Mouse (Mus musculus) lung, postnatal 0 days (tissue): ENCODE results near the gene Cntn6. TPM values are rescaled to one million over a fixed set of nuclear protein-coding genes. Genes with fewer than 3 reads are reported as not detected.
A peak's percentile ranks its signal among the peaks of the same experiment; 100 is the strongest.

Source experiments
- ATAC-seq: fragments of 200-750 bp; cut with Nextera tagmentation; 2 replicates; pipeline ENCODE4 v1.8.0; 2017; ENCODE audit warnings: moderate library complexity
- DNase-seq: peaks from one replicate; pipeline ENCODE4 v3.0.0-alpha.2; 2016; ENCODE audit warnings: low spot score
- H3K27ac ChIP-seq: fragments of 300-500 bp; sonication (generic); 2 replicates; pipeline ENCODE4 v1.5.1; 2014; ENCODE audit warnings: antibody characterized with exemption, mild to moderate bottlenecking, low read length, mixed read lengths
- H3K27me3 ChIP-seq: fragments of 300-500 bp; sonication (generic); replicated peaks from 2 replicates; pipeline ENCODE4 v1.6.1; 2014; ENCODE audit warnings: low read length, mixed read lengths; ENCODE audit not compliant: insufficient read depth
- H3K36me3 ChIP-seq: fragments of 300-500 bp; sonication (generic); 2 replicates; pipeline ENCODE4 v1.6.1; 2014; ENCODE audit warnings: low read length, mixed read lengths; ENCODE audit not compliant: insufficient read depth
- H3K4me1 ChIP-seq: fragments of 300-500 bp; sonication (generic); 2 replicates; pipeline ENCODE4 v1.6.1; 2014; ENCODE audit warnings: antibody characterized with exemption, low read depth, low read length, mixed read lengths; ENCODE audit not compliant: insufficient read depth
- H3K4me2 ChIP-seq: fragments of 300-500 bp; sonication (generic); replicated peaks from 2 replicates; pipeline ENCODE4 v1.6.1; 2014; ENCODE audit warnings: low read depth, mild to moderate bottlenecking, low read length, moderate library complexity, mixed read lengths
- H3K4me3 ChIP-seq: fragments of 300-500 bp; sonication (generic); 2 replicates; pipeline ENCODE4 v1.5.1; 2014; ENCODE audit warnings: low read depth, low read length
- H3K9ac ChIP-seq: fragments of 300-500 bp; sonication (generic); replicated peaks from 2 replicates; pipeline ENCODE4 v1.6.1; 2014; ENCODE audit warnings: low read depth, mild to moderate bottlenecking
- H3K9me3 ChIP-seq: fragments of 300-500 bp; sonication (generic); 2 replicates; pipeline ENCODE4 v1.6.1; 2016; ENCODE audit warnings: low read length, mixed read lengths
- CTCF ChIP-seq: IDR thresholded peaks from 2 replicates; pipeline ENCODE4 v1.5.1; 2016; ENCODE audit warnings: antibody characterized with exemption, mild to moderate bottlenecking
- EP300 ChIP-seq: IDR thresholded peaks from 2 replicates; pipeline ENCODE4 v1.6.1; 2016; ENCODE audit warnings: antibody characterized with exemption, mild to moderate bottlenecking, control low read depth
- WGBS: fragments of 180-500 bp; shearing (Covaris S2); extraction: QIAGEN DNeasy Blood & Tissue Kit; methylation state at CpG from one replicate; pipeline ENCODE4 v1.1.7; 2014; 5-methylcytosine and 5-hydroxymethylcytosine counted together
- polyA plus RNA-seq: library from polyadenylated mRNA; unstranded; fragments of >200 nt; fragmentation: Nextera tagmentation; extraction: Ambion mirVana; gene quantifications from 2 replicates; pipeline ENCODE4 v1.2.1, GENCODE M21; 2015

The Cntn6 gene
- 0.07 and 0.10 TPM in 2 replicates for polyA plus RNA-seq

DNA sequence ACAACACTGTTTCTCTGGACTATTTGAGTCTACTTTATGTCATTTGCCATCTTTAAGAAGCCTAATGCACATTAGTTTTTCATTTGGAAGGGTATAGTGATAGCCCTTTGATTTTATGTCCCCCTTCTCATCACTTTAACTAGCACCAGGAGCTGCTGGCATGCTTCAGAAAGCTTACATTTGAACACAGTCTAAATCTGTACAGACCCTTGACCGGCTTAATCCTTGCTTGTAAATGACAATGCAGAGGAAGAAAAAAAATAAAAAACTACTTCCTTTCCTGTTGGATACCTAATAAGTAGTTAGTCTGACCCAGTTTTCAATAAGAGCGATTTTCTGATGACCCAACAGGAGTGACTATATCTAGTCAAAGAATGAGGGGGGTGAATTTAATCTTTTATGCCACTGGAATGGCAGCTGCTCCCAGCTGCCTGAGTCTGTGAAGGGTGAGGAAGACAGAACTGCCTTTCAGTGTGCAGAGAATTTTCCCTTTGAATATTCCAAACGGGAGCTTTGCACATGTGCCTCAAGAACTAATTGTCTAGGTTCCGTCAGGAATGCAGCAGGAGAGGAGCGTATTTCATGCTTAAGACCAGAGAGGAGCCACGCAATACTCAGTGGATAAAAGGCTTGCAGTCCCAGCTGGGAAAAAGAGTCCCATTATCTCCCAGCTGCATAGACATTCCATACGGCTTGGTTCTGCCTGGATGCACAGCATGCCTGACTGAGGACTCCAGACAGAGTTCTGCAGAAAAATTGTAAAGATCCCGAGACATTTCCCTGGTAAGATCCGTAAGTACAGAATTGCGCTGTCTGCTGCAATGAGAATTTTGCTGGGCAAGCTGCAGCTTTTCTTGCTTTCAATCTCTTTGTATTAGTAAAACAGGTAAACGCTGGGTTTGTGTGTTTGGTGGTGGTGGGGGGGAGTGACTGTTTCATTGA lies at the start of gene Cntn6:
Gene Cntn6, plus strand, starts transcription at position 301 of the 942 bp plus-strand sequence.
- Histone ChIP-seq H3K4me3 (no peak within 1 kb of the TSS), H3K36me3 (no peaks in the 10 kb centered on the region), H3K27ac (no peak within 1 kb of the TSS), H3K27me3 (no peaks in the 10 kb centered on the region), H3K4me1 (no peaks in the 10 kb centered on the region), H3K4me2 (no peak within 1 kb of the TSS), H3K9me3 (no peaks in the 10 kb centered on the region), H3K9ac (no peak within 1 kb of the TSS)
- no peak for DNase-seq
- no peak for ATAC-seq
- TF ChIP-seq EP300 (no peak), CTCF (no peak)
- 71% methylated on average over 11 of the region's 11 CpGs for WGBS

DNA sequence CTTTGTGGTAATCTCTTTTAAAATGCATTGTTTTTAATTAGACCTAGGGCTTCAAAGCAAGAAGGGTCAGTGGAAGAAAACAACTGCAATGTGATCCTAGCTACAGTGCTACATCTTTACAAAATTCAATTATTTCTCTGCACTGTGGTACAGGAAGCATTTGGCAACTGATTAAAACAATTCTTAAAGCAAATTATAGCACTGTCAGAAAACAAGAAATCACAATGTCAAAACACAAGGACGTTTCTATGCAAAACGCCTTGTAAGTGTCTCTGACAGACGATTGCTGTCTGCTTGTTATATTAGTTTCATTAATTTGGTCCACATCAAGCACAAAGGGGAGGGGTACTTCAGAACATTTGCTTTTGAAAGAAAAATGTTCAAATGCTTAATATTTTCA lies 48.9 kb upstream of the Cntn6 start:
- 63% methylated on average over 3 of the region's 3 CpGs for WGBS
- H3K27me3 ChIP-seq = no peaks in the 10 kb centered on the region

DNA sequence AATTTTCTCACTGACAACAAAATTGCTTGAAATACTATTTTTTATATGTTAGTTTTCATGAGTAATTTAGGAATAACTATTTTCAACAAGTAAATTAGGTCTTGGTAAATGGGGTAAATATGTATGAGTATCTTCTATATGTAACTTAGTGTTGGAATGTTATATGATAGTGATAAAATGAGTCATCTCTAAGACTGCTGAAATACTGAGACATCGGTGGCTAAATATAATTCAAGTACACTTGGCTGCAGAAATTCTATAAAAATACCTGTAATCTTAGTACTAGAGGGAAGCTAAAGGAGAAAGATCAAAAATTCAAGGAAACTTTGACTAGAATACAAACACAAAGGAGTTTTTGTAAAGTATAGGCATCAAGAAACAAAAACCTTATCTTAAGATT lies 21.9 kb upstream of the Cntn6 start:
- no peaks in the 10 kb centered on the region for H3K4me1 ChIP-seq

More for the DNA sequence above, 48.9 kb upstream of the Cntn6 start:
- Histone ChIP-seq H3K4me2 (no peak overlapping the region), H3K27ac (no peak overlapping the region), H3K4me1 (no peaks in the 10 kb centered on the region), H3K36me3 (no peaks in the 10 kb centered on the region), H3K4me3 (no peak overlapping the region), H3K9ac (no peak overlapping the region), H3K9me3 (no peaks in the 10 kb centered on the region)
- no peak for DNase-seq
- TF ChIP-seq CTCF (no peak), EP300 (no peak)
- ATAC-seq = no peak

DNA sequence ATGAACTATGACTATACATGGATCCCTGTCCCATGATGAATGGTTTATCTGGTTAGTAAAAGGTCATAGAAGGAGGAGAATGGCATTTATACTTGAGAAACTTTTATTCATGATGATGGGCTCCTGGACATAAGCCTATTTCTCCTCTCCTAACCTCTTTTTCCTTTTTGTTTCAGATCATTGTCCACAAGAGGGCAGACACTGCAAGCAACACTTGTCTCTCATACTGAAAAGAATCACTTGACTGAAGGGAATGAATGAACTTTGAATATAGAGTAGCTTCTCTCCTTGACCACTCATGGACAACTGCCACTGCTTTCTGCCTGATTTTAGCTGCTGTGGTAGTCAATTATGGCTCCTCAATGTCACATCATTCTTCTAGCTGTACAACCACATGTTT lies 13.3 kb upstream of the Cntn6 start:
- H3K9me3 ChIP-seq = no peaks in the 10 kb centered on the region
- H3K27ac ChIP-seq = no peak overlapping the region
- peak; percentile 21 for DNase-seq
- TF ChIP-seq CTCF = peak; percentile 50
- TF ChIP-seq EP300 = no peak
- H3K9ac ChIP-seq = no peak overlapping the region
- no peaks in the 10 kb centered on the region for H3K27me3 ChIP-seq
- H3K4me1 ChIP-seq = no peaks in the 10 kb centered on the region
- no peak overlapping the region for H3K4me2 ChIP-seq
- H3K4me3 ChIP-seq = no peak overlapping the region
- H3K36me3 ChIP-seq = no peaks in the 10 kb centered on the region
- no peak for ATAC-seq

More for the DNA sequence above, 21.9 kb upstream of the Cntn6 start:
- TF ChIP-seq CTCF (no peak), EP300 (no peak)
- H3K9me3 ChIP-seq = no peaks in the 10 kb centered on the region
- H3K27ac ChIP-seq = no peak overlapping the region
- H3K4me3 ChIP-seq = no peak overlapping the region
- H3K36me3 ChIP-seq = no peaks in the 10 kb centered on the region
- no peaks in the 10 kb centered on the region for H3K27me3 ChIP-seq
- no peak overlapping the region for H3K4me2 ChIP-seq
- no peak overlapping the region for H3K9ac ChIP-seq
- WGBS = 91% methylated on average over 1 of the region's 1 CpGs
- ATAC-seq = no peak
- no peak for DNase-seq

- H3K4me3 ChIP-seq = no peak overlapping the region
- no peak overlapping the region for H3K9ac ChIP-seq
- no peak overlapping the region for H3K27ac ChIP-seq
- no peaks in the 10 kb centered on the region for H3K27me3 ChIP-seq
- no peaks in the 10 kb centered on the region for H3K36me3 ChIP-seq
- no peaks in the 10 kb centered on the region for H3K4me1 ChIP-seq
- 74% methylated on average over 6 of the region's 6 CpGs for WGBS
- H3K4me2 ChIP-seq = no peak overlapping the region
- H3K9me3 ChIP-seq = no peaks in the 10 kb centered on the region
- no peak for ATAC-seq
- DNase-seq = no peak
- TF ChIP-seq CTCF = no peak
Measured at GRCm38 (mm10) chr6:104493459-104493858, 869 bp downstream of the Cntn6 start.

GRCm38 (mm10) chr6:104495801-104496200 lies 3.2 kb downstream of the Cntn6 start:
- no peaks in the 10 kb centered on the region for H3K4me1 ChIP-seq
- no peaks in the 10 kb centered on the region for H3K27me3 ChIP-seq
- no peak overlapping the region for H3K4me3 ChIP-seq
- TF ChIP-seq CTCF (no peak), EP300 (no peak)
- no peak overlapping the region for H3K4me2 ChIP-seq
- whole genome bisulfite sequencing = 79% methylated on average over 2 of the region's 2 CpGs
- H3K9ac ChIP-seq = no peak overlapping the region
- no peaks in the 10 kb centered on the region for H3K9me3 ChIP-seq
- no peaks in the 10 kb centered on the region for H3K36me3 ChIP-seq
- no peak overlapping the region for H3K27ac ChIP-seq
- DNase-seq (no peak), ATAC-seq (no peak)
